Mouse (Mus musculus): ENCODE data around the gene Nab2. TPM values are rescaled to one million over a fixed set of nuclear protein-coding genes. Genes with fewer than 3 reads are reported as not detected.

The Nab2 gene
- polyA plus RNA-seq, 1 experiment from 2014 or later, result 2.2 TPM

DNA sequence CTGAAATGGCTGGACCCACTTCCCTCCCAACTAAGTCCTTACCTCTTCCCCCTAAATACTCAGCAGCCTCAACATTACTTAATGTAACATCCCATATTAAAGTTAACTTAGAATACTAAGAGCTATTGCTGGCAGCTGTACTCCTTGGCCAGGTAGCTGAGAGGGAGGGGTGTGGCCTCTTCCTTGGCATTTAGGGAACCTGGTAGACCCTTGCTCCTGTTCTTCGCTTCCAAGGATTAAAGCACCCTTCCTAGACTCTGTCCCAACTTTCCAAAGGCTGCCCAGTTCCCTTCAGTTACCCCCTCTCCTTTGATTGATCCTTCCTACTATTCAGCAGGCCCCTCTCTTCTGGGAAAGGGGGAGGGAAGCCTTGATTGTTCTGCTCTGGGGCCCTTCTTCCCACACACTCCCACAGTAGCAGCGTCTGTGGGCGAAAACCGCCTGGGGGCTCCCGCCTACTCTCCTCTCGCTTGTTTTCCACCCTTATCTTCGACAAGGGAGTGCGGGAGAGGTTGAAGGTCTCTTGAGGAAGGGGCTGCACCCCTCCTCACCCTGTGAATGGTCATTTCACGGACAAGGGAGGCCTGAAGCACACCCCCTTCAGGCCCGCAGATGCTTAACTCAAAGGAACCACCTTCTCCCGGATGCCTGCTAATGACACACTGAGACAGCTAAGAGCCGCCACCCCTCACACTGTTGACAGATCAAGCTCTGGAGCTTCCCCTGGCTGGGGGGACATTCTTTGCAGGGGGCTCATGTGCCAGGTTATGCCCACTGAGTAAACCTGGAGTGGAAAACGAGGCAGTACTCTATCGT is 2.8 kb downstream of the Nab2 start:
- no peak overlapping the region for H3K27ac ChIP-seq (ENCODE audit: low read depth, low read length)
- no peak for ATAC-seq
- peaks cover 28% of the 10 kb centered on the region for H3K4me1 ChIP-seq (ENCODE audit: control insufficient read depth, insufficient read depth, low read depth, low read length)
- H3K4me2 ChIP-seq (ENCODE audit: low read length), result peak overlapping the region; percentile 96
- no peaks in the 10 kb centered on the region for H3K36me3 ChIP-seq (ENCODE audit: control insufficient read depth, insufficient read depth, low read length)
- peak overlapping the region; percentile 57 for H3K4me3 ChIP-seq (ENCODE audit: low read length)
- peak overlapping the region; percentile 71 for H3K9ac ChIP-seq (ENCODE audit: low read depth, low read length)
- H3K27me3 ChIP-seq (replicated peaks; ENCODE audit: control insufficient read depth, insufficient read depth, low read length), result peaks cover 41% of the 10 kb centered on the region
- WGBS, result 3% methylated on average over 14 of the region's 14 CpGs
- no peaks in the 10 kb centered on the region for H3K9me3 ChIP-seq (ENCODE audit: control insufficient read depth, low read length)

- WGBS, result 14% methylated on average over 13 of the region's 13 CpGs
- H3K4me1 ChIP-seq (ENCODE audit: control insufficient read depth, insufficient read depth, low read depth, low read length), result peaks cover 28% of the 10 kb centered on the region
Measured at GRCm38 (mm10) chr10:127664891-127665290, 3.5 kb downstream of the Nab2 start.

DNA sequence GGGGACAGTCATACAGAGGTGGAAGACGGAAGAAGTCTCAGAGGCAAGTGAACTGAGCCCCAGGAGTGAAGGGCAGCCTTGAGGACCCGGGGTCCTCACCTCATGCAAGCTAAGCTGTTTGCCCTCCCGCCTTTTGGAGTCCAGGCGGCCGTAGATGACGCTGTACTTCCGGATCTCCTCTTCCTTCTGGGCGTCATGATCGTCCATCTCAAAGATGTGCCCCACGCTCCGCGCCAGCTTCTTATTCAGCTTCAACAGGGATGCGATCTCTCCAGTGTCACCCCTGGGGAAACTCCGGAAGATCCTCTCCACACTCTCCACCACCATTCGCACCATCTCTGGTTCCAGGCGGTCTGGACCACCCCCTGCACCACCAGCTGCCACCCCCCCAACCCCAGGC is 4.2 kb downstream of the Nab2 start:
- Histone ChIP-seq H3K36me3 (ENCODE audit: control insufficient read depth, insufficient read depth, low read length) (no peaks in the 10 kb centered on the region), H3K4me2 (ENCODE audit: low read length) (no peak overlapping the region), H3K27me3 (replicated peaks; ENCODE audit: control insufficient read depth, insufficient read depth, low read length) (peaks cover 46% of the 10 kb centered on the region), H3K9me3 (ENCODE audit: control insufficient read depth, low read length) (no peaks in the 10 kb centered on the region), H3K27ac (ENCODE audit: low read depth, low read length) (no peak overlapping the region), H3K4me1 (ENCODE audit: control insufficient read depth, insufficient read depth, low read depth, low read length) (peaks cover 28% of the 10 kb centered on the region), H3K4me3 (ENCODE audit: low read length) (no peak overlapping the region), H3K9ac (ENCODE audit: low read depth, low read length) (no peak overlapping the region)
- 14% methylated on average over 16 of the region's 16 CpGs for WGBS
- no peak for ATAC-seq

More at GRCm38 (mm10) chr10:127664891-127665290, 3.5 kb downstream of the Nab2 start:
- H3K9ac ChIP-seq (ENCODE audit: low read depth, low read length), result no peak overlapping the region
- peaks cover 44% of the 10 kb centered on the region for H3K27me3 ChIP-seq (replicated peaks; ENCODE audit: control insufficient read depth, insufficient read depth, low read length)
- ATAC-seq, result no peak
- H3K4me2 ChIP-seq (ENCODE audit: low read length), result peak overlapping the region; percentile 96
- H3K4me3 ChIP-seq (ENCODE audit: low read length), result no peak overlapping the region
- no peaks in the 10 kb centered on the region for H3K9me3 ChIP-seq (ENCODE audit: control insufficient read depth, low read length)
- no peak overlapping the region for H3K27ac ChIP-seq (ENCODE audit: low read depth, low read length)
- H3K36me3 ChIP-seq (ENCODE audit: control insufficient read depth, insufficient read depth, low read length), result no peaks in the 10 kb centered on the region

DNA sequence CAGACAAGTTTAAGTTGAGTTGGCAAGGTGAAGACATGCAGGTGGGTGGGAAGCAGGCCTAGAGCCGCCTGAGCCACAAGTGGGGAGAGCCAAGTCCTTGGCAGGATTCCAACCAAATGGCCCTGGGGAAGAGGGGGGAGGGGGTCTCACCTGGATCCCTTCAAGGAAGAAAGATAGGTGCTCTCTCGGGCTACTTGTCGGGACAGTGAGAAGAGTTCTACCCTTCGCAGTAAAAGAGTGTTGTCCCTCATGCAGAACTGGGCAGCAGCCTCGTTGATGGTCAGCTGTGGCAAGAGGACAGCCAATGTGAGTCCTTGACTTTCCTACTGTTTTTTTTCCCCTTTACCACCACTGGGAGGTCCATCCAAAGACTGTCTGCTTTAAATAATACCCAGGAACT is 4.8 kb downstream of the Nab2 start:
- no peaks in the 10 kb centered on the region for H3K36me3 ChIP-seq (ENCODE audit: control insufficient read depth, insufficient read depth, low read length)
- H3K27me3 ChIP-seq (replicated peaks; ENCODE audit: control insufficient read depth, insufficient read depth, low read length), result peaks cover 46% of the 10 kb centered on the region
- ATAC-seq, result no peak
- H3K9ac ChIP-seq (ENCODE audit: low read depth, low read length), result no peak overlapping the region
- peaks cover 28% of the 10 kb centered on the region for H3K4me1 ChIP-seq (ENCODE audit: control insufficient read depth, insufficient read depth, low read depth, low read length)
- no peak overlapping the region for H3K27ac ChIP-seq (ENCODE audit: low read depth, low read length)
- no peak overlapping the region for H3K4me2 ChIP-seq (ENCODE audit: low read length)
- WGBS, result 22% methylated on average over 5 of the region's 5 CpGs
- no peak overlapping the region for H3K4me3 ChIP-seq (ENCODE audit: low read length)
- no peaks in the 10 kb centered on the region for H3K9me3 ChIP-seq (ENCODE audit: control insufficient read depth, low read length)

- no peak overlapping the region; the same call in 1 of the 2 replicates for H3K9ac ChIP-seq (ENCODE audit: low read depth, low read length)
- H3K27ac ChIP-seq (ENCODE audit: low read depth, low read length), result no peak overlapping the region
- H3K9me3 ChIP-seq (ENCODE audit: control insufficient read depth, low read length), result no peaks in the 10 kb centered on the region
- peaks cover 46% of the 10 kb centered on the region for H3K27me3 ChIP-seq (replicated peaks; ENCODE audit: control insufficient read depth, insufficient read depth, low read length)
- H3K4me1 ChIP-seq (ENCODE audit: control insufficient read depth, insufficient read depth, low read depth, low read length), result peaks cover 22% of the 10 kb centered on the region
- ATAC-seq, result no peak
- peak overlapping the region; percentile 51 for H3K4me2 ChIP-seq (ENCODE audit: low read length)
- 16% methylated on average over 19 of the region's 19 CpGs for whole genome bisulfite sequencing
- H3K36me3 ChIP-seq (ENCODE audit: control insufficient read depth, insufficient read depth, low read length), result no peaks in the 10 kb centered on the region
- H3K4me3 ChIP-seq (ENCODE audit: low read length), result peak overlapping the region; percentile 1; the same call in 1 of the 2 replicates
Measured at GRCm38 (mm10) chr10:127662666-127663253, 5.6 kb downstream of the Nab2 start.

DNA sequence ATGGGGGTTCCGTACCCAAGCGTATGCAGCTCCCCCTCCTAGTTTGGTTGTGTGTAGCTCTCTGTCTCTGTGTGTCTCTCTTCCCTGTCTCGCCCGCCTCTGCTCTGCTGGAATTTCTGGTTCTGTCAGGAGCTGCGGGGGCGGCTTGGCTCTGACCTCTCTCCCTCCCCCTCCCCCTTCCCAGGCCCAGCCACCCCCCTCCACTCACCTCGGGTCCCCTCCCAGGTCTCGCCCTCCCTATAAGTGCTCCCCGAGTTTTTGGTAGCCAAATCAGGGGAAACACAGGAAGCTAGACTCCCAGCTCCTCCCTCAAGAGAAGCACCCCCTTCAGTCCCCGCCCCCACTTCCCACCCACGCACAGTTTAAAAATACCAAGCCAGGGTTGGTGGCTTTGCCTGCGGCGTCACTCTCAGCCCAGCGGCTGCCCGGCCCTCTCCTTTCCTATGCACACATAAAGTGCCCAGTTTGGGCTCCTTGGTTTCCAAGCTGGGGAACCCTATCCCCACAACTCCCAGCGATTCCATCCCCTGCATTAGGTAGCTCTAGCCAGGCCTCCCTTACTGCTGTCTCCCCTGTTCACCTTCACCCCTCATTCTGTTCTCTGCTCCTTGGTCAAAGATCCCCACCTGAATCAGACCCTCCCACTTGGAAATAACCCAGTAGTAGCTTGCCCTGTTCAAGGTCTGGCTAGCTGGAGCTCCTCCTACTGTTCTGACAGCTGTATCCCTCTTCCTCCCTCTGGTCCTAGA is 6.3 kb downstream of the Nab2 start:
- Histone ChIP-seq H3K4me3 (ENCODE audit: low read length) (peak overlapping the region; percentile 29), H3K36me3 (ENCODE audit: control insufficient read depth, insufficient read depth, low read length) (no peaks in the 10 kb centered on the region), H3K9ac (ENCODE audit: low read depth, low read length) (peak overlapping the region; percentile 42), H3K4me1 (ENCODE audit: control insufficient read depth, insufficient read depth, low read depth, low read length) (peaks cover 22% of the 10 kb centered on the region), H3K27me3 (replicated peaks; ENCODE audit: control insufficient read depth, insufficient read depth, low read length) (peaks cover 46% of the 10 kb centered on the region), H3K9me3 (ENCODE audit: control insufficient read depth, low read length) (no peaks in the 10 kb centered on the region), H3K4me2 (ENCODE audit: low read length) (peak overlapping the region; percentile 51), H3K27ac (ENCODE audit: low read depth, low read length) (0 out of 2 replicates have a peak overlapping the region, but pooled peaks have one; percentile 32)
- ATAC-seq, result peak; percentile 29; the same call in 1 of the 2 replicates
- 6% methylated on average over 15 of the region's 16 CpGs for WGBS

DNA sequence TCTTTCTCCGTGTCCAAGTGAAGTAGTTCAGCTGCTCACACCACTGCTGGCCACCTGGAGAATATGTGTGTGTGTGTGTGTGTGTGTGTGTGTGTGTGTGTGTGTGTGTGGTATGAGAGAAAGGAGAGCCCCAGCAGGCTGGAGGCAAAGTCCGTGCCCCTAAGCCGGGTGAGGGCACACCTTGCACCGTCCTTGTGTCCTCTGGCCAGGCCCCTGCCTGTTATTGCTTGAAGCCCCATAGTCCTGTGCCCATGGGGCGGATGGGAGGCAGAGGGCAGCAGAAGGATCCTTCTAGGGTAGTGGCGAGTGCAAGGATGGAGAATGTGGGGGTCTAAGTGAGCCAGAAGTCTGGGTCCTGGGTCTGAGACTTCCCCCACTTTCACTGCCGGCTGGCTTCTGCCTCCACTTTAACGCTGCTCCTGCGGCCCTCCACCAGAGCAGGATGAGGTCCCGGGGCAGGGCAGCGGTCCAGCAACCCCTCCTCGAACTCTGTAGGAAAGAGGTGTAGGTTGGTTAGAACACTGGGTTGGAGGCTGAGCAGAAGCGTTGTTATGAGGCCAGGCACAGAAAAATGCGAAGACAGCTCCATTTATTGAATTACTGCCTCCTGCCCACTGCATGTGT is 7.0 kb downstream of the Nab2 start:
- peak overlapping the region; percentile 29; the same call in 1 of the 2 replicates for H3K4me3 ChIP-seq (ENCODE audit: low read length)
- no peaks in the 10 kb centered on the region for H3K36me3 ChIP-seq (ENCODE audit: control insufficient read depth, insufficient read depth, low read length)
- WGBS, result 15% methylated on average over 10 of the region's 14 CpGs
- peak overlapping the region; percentile 51 for H3K4me2 ChIP-seq (ENCODE audit: low read length)
- ATAC-seq, result no peak
- H3K9me3 ChIP-seq (ENCODE audit: control insufficient read depth, low read length), result no peaks in the 10 kb centered on the region
- H3K27me3 ChIP-seq (replicated peaks; ENCODE audit: control insufficient read depth, insufficient read depth, low read length), result peaks cover 43% of the 10 kb centered on the region
- peak overlapping the region; percentile 42 for H3K9ac ChIP-seq (ENCODE audit: low read depth, low read length)
- peaks cover 16% of the 10 kb centered on the region for H3K4me1 ChIP-seq (ENCODE audit: control insufficient read depth, insufficient read depth, low read depth, low read length)
- H3K27ac ChIP-seq (ENCODE audit: low read depth, low read length), result no peak overlapping the region

GRCm38 (mm10) chr10:127659551-127659950 is 8.8 kb downstream of the Nab2 start:
- peaks cover 13% of the 10 kb centered on the region for H3K4me1 ChIP-seq (ENCODE audit: control insufficient read depth, insufficient read depth, low read depth, low read length)
- no peaks in the 10 kb centered on the region for H3K9me3 ChIP-seq (ENCODE audit: control insufficient read depth, low read length)
- no peak overlapping the region for H3K4me3 ChIP-seq (ENCODE audit: low read length)
- no peak overlapping the region for H3K9ac ChIP-seq (ENCODE audit: low read depth, low read length)
- ATAC-seq, result no peak
- H3K27ac ChIP-seq (ENCODE audit: low read depth, low read length), result no peak overlapping the region
- H3K27me3 ChIP-seq (replicated peaks; ENCODE audit: control insufficient read depth, insufficient read depth, low read length), result peaks cover 31% of the 10 kb centered on the region
- WGBS, result 64% methylated on average over 1 of the region's 1 CpGs
- H3K36me3 ChIP-seq (ENCODE audit: control insufficient read depth, insufficient read depth, low read length), result no peaks in the 10 kb centered on the region
- no peak overlapping the region for H3K4me2 ChIP-seq (ENCODE audit: low read length)
